Mouse (Mus musculus) intestine, embryonic 15.5 days (tissue): ENCODE measurements at regions not wholly inside any gene's neighbourhood (a gene's known extent, or its start where the extent isn't known, plus 50 kb on each side); places are given as distances from the start of the nearest gene placed in this dataset.
A peak's percentile ranks its signal among the peaks of the same experiment; 100 is the strongest.

Experiments used
- ATAC-seq: fragments of 200-750 bp; cut with Nextera tagmentation; 2 replicates; pipeline ENCODE4 v1.8.0; 2017; ENCODE audit warnings: moderate TSS enrichment, moderate library complexity
- H3K27ac ChIP-seq: fragments of 300-500 bp; sonication (generic); 2 replicates; pipeline ENCODE4 v1.5.1; 2015; ENCODE audit warnings: mild to moderate bottlenecking, inconsistent platforms
- H3K27me3 ChIP-seq: fragments of 300-500 bp; sonication (generic); replicated peaks from 2 replicates; pipeline ENCODE4 v1.6.1; 2015; ENCODE audit warnings: inconsistent platforms
- H3K36me3 ChIP-seq: fragments of 300-500 bp; sonication (generic); 2 replicates; pipeline ENCODE4 v1.6.1; 2015; ENCODE audit warnings: inconsistent platforms
- H3K4me1 ChIP-seq: fragments of 300-500 bp; sonication (generic); replicated peaks from 2 replicates; pipeline ENCODE4 v1.6.1; 2015; ENCODE audit warnings: inconsistent platforms
- H3K4me2 ChIP-seq: fragments of 300-500 bp; sonication (generic); replicated peaks from 2 replicates; pipeline ENCODE4 v1.6.1; 2015; ENCODE audit warnings: mild to moderate bottlenecking, inconsistent platforms
- H3K4me3 ChIP-seq: fragments of 300-500 bp; sonication (generic); replicated peaks from 2 replicates; pipeline ENCODE4 v1.5.1; 2015; ENCODE audit warnings: inconsistent platforms
- H3K9ac ChIP-seq: fragments of 300-500 bp; sonication (generic); 2 replicates; pipeline ENCODE4 v1.6.1; 2015; ENCODE audit warnings: inconsistent platforms
- H3K9me3 ChIP-seq: fragments of 300-500 bp; sonication (generic); 2 replicates; pipeline ENCODE4 v1.6.1; 2016; ENCODE audit warnings: inconsistent platforms
- WGBS: fragments of 180-500 bp; shearing (Covaris S2); methylation state at CpG from one replicate; pipeline ENCODE4 v1.1.7; 2015; 5-methylcytosine and 5-hydroxymethylcytosine counted together

- Histone ChIP-seq H3K9me3 (no peaks in the 10 kb centered on the region), H3K4me2 (no peak overlapping the region), H3K4me3 (no peak overlapping the region), H3K27me3 (no peaks in the 10 kb centered on the region), H3K9ac (no peak overlapping the region), H3K4me1 (no peaks in the 10 kb centered on the region), H3K27ac (no peak overlapping the region), H3K36me3 (no peaks in the 10 kb centered on the region)
- no peak for ATAC-seq
- 69% methylated on average over 5 of the region's 5 CpGs for WGBS
These were observed 116.7 kb upstream of the Ttc29 start for GRCm38 (mm10) chr8:78096383-78096782.

GRCm38 (mm10) chr8:78098191-78098745 lies 114.8 kb upstream of the Ttc29 start:
- no peaks in the 10 kb centered on the region for H3K27me3 ChIP-seq
- no peak overlapping the region for H3K27ac ChIP-seq

GRCm38 (mm10) chr8:78099091-78099490 lies 114.0 kb upstream of the Ttc29 start:
- H3K9ac ChIP-seq: no peak overlapping the region
- no peak overlapping the region for H3K4me2 ChIP-seq
- H3K27me3 ChIP-seq: no peaks in the 10 kb centered on the region
- 71% methylated on average over 3 of the region's 3 CpGs for WGBS
- no peaks in the 10 kb centered on the region for H3K9me3 ChIP-seq
- no peaks in the 10 kb centered on the region for H3K36me3 ChIP-seq
- H3K27ac ChIP-seq: no peak overlapping the region
- no peaks in the 10 kb centered on the region for H3K4me1 ChIP-seq
- H3K4me3 ChIP-seq: no peak overlapping the region
- ATAC-seq: no peak

More at GRCm38 (mm10) chr8:78098191-78098745, 114.8 kb upstream of the Ttc29 start:
- Histone ChIP-seq H3K9ac (no peak overlapping the region), H3K4me2 (no peak overlapping the region), H3K4me3 (no peak overlapping the region), H3K9me3 (no peaks in the 10 kb centered on the region), H3K4me1 (no peaks in the 10 kb centered on the region), H3K36me3 (no peaks in the 10 kb centered on the region)
- WGBS: 45% methylated on average over 6 of the region's 6 CpGs
- no peak for ATAC-seq

GRCm38 (mm10) chr8:78107339-78107738 lies 105.8 kb upstream of the Ttc29 start:
- ATAC-seq: 0 out of 2 replicates have a peak, but pooled peaks have one; percentile 43
- no peaks in the 10 kb centered on the region for H3K9me3 ChIP-seq
- H3K4me3 ChIP-seq: no peak overlapping the region
- H3K36me3 ChIP-seq: no peaks in the 10 kb centered on the region
- 21% methylated on average over 7 of the region's 7 CpGs for WGBS
- no peaks in the 10 kb centered on the region for H3K27me3 ChIP-seq
- no peak overlapping the region for H3K9ac ChIP-seq
- no peak overlapping the region for H3K4me2 ChIP-seq
- H3K27ac ChIP-seq: no peak overlapping the region
- H3K4me1 ChIP-seq: no peaks in the 10 kb centered on the region

- Histone ChIP-seq H3K27me3 (no peaks in the 10 kb centered on the region), H3K9me3 (no peaks in the 10 kb centered on the region), H3K36me3 (no peaks in the 10 kb centered on the region), H3K4me1 (no peaks in the 10 kb centered on the region), H3K4me3 (no peak overlapping the region), H3K27ac (no peak overlapping the region), H3K9ac (no peak overlapping the region), H3K4me2 (no peak overlapping the region)
- WGBS: 83% methylated on average over 3 of the region's 3 CpGs
- no peak for ATAC-seq
These were observed 103.0 kb upstream of the Ttc29 start for GRCm38 (mm10) chr8:78110003-78110649.

GRCm38 (mm10) chr8:78113105-78113504 lies 100.0 kb upstream of the Ttc29 start:
- Histone ChIP-seq H3K4me2 (no peak overlapping the region), H3K4me3 (no peak overlapping the region), H3K9ac (no peak overlapping the region), H3K4me1 (no peaks in the 10 kb centered on the region), H3K36me3 (no peaks in the 10 kb centered on the region), H3K27me3 (no peaks in the 10 kb centered on the region), H3K27ac (no peak overlapping the region), H3K9me3 (no peaks in the 10 kb centered on the region)
- 40% methylated on average over 12 of the region's 12 CpGs for WGBS
- ATAC-seq: no peak

- no peak for ATAC-seq
- Histone ChIP-seq H3K27me3 (no peaks in the 10 kb centered on the region), H3K4me2 (no peak overlapping the region), H3K4me1 (no peaks in the 10 kb centered on the region), H3K9me3 (no peaks in the 10 kb centered on the region), H3K9ac (no peak overlapping the region), H3K4me3 (no peak overlapping the region), H3K27ac (no peak overlapping the region), H3K36me3 (no peaks in the 10 kb centered on the region)
- 42% methylated on average over 4 of the region's 4 CpGs for WGBS
These were observed 98.6 kb upstream of the Ttc29 start for GRCm38 (mm10) chr8:78114512-78114911.

- H3K36me3 ChIP-seq: no peaks in the 10 kb centered on the region
- no peaks in the 10 kb centered on the region for H3K9me3 ChIP-seq
- no peak overlapping the region for H3K4me2 ChIP-seq
- no peak overlapping the region for H3K4me3 ChIP-seq
- no peaks in the 10 kb centered on the region for H3K27me3 ChIP-seq
- no peak for ATAC-seq
- no peak overlapping the region for H3K27ac ChIP-seq
- H3K9ac ChIP-seq: no peak overlapping the region
- H3K4me1 ChIP-seq: no peaks in the 10 kb centered on the region
These were observed 95.9 kb upstream of the Ttc29 start for GRCm38 (mm10) chr8:78117191-78117590.

- ATAC-seq: no peak
- Histone ChIP-seq H3K4me2 (no peak overlapping the region), H3K27me3 (no peaks in the 10 kb centered on the region), H3K4me1 (no peaks in the 10 kb centered on the region), H3K36me3 (no peaks in the 10 kb centered on the region), H3K4me3 (no peak overlapping the region), H3K27ac (no peak overlapping the region), H3K9me3 (no peaks in the 10 kb centered on the region), H3K9ac (no peak overlapping the region)
- WGBS: 80% methylated on average over 9 of the region's 9 CpGs
These were observed 94.6 kb upstream of the Ttc29 start for GRCm38 (mm10) chr8:78118493-78118892.

GRCm38 (mm10) chr8:78119682-78120081 lies 93.4 kb upstream of the Ttc29 start:
- Histone ChIP-seq H3K27me3 (no peaks in the 10 kb centered on the region), H3K36me3 (no peaks in the 10 kb centered on the region), H3K9me3 (no peaks in the 10 kb centered on the region), H3K4me2 (no peak overlapping the region), H3K27ac (no peak overlapping the region), H3K4me1 (no peaks in the 10 kb centered on the region), H3K9ac (no peak overlapping the region), H3K4me3 (no peak overlapping the region)
- 63% methylated on average over 11 of the region's 11 CpGs for WGBS
- no peak for ATAC-seq

- H3K4me3 ChIP-seq: no peak overlapping the region
These were observed 88.8 kb upstream of the Ttc29 start for GRCm38 (mm10) chr8:78124248-78124647.

GRCm38 (mm10) chr8:78127852-78128251 lies 85.2 kb upstream of the Ttc29 start:
- H3K4me3 ChIP-seq: no peak overlapping the region
- no peaks in the 10 kb centered on the region for H3K27me3 ChIP-seq
- no peak for ATAC-seq
- no peaks in the 10 kb centered on the region for H3K9me3 ChIP-seq
- 12% methylated on average over 2 of the region's 2 CpGs for WGBS
- H3K9ac ChIP-seq: no peak overlapping the region
- H3K36me3 ChIP-seq: no peaks in the 10 kb centered on the region
- no peak overlapping the region for H3K27ac ChIP-seq
- H3K4me1 ChIP-seq: no peaks in the 10 kb centered on the region
- H3K4me2 ChIP-seq: no peak overlapping the region

More at GRCm38 (mm10) chr8:78124248-78124647, 88.8 kb upstream of the Ttc29 start:
- H3K4me2 ChIP-seq: no peak overlapping the region
- no peak for ATAC-seq
- 59% methylated on average over 5 of the region's 5 CpGs for WGBS
- H3K9ac ChIP-seq: no peak overlapping the region
- no peaks in the 10 kb centered on the region for H3K36me3 ChIP-seq
- H3K27ac ChIP-seq: no peak overlapping the region
- H3K9me3 ChIP-seq: no peaks in the 10 kb centered on the region
- H3K4me1 ChIP-seq: no peaks in the 10 kb centered on the region
- no peaks in the 10 kb centered on the region for H3K27me3 ChIP-seq

- no peaks in the 10 kb centered on the region for H3K4me1 ChIP-seq
- H3K36me3 ChIP-seq: no peaks in the 10 kb centered on the region
- no peaks in the 10 kb centered on the region for H3K27me3 ChIP-seq
- no peak for ATAC-seq
- H3K4me3 ChIP-seq: no peak overlapping the region
- H3K9ac ChIP-seq: no peak overlapping the region
- 78% methylated on average over 5 of the region's 5 CpGs for WGBS
- H3K27ac ChIP-seq: no peak overlapping the region
- no peaks in the 10 kb centered on the region for H3K9me3 ChIP-seq
- no peak overlapping the region for H3K4me2 ChIP-seq
These were observed 84.0 kb upstream of the Ttc29 start for GRCm38 (mm10) chr8:78129061-78129460.
